Comparison of ENCODE assay signal across 11 mouse cellular contexts in the genomic region with DNA sequence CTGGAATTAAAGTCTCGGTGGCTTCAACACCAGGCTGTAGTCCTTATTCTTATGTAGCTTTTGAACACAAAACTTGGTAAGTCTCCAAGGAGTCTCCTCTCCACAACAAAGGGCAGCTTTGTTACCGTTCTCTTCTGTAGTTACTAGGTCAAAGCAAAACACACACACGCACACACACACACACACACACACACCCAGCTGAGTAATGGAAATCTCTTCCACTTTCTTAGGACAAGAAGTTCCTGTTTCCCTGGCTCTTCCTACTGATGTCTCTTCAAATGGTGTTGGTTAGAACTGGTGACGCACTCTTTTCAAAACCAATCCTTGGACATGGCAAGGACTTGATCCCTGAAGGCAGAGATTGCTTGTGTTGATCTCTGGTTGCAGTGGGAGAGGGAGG.
A peak's percentile ranks its signal among the peaks of the same experiment; 100 is the strongest.
DNase-seq lines count a peak whose midpoint lies in the region; ATAC-seq and TF ChIP-seq lines count a peak whose summit lies in the region.
"Had no signal": no experiment of that assay in that cellular context is flagged by ENCODE, and none has a peak within 500 bp of the region (broad histone marks: within the 10 kb centered on the region; RNA-seq: fewer than 3 reads in every experiment).

No protein-coding gene starts in this region.

- peak in 1 of 2 experiments; percentile 6 for DNase-seq in layer of hippocampus, adult 2 months (ENCODE audit: low spot score in 2 of 2)
- no peak for DNase-seq in layer of hippocampus, adult 18-20 months (ENCODE audit: low spot score in 2 of 2)
- no peak for DNase-seq in embryonic facial prominence, embryonic 14.5 days (ENCODE audit: low spot score)
- DNase-seq in hindbrain, embryonic 14.5 days (ENCODE audit: low spot score) = no peak
- DNase-seq in adrenal gland, postnatal 36 days = no peak
- DNase-seq in heart, adult 8-10 months (ENCODE audit: low spot score) = no peak
- DNase-seq in right cerebral cortex, adult 18-20 months = no peak

- peaks cover 4% of the 10 kb centered on the region; the same call in 1 of the 2 replicates for H3K4me1 ChIP-seq in embryonic facial prominence, embryonic 14.5 days (ENCODE audit: control insufficient read depth, insufficient read depth, low read length)
- peaks cover 12% of the 10 kb centered on the region for H3K4me1 ChIP-seq in hindbrain, embryonic 14.5 days (replicated peaks; ENCODE audit: control insufficient read depth, insufficient read depth, low read length)
- H3K4me1 ChIP-seq in midbrain, embryonic 16.5 days (ENCODE audit: control insufficient read depth, insufficient read depth, low read length) = peaks cover 26% of the 10 kb centered on the region

- no peaks in the 10 kb centered on the region for H3K36me3 ChIP-seq in embryonic facial prominence, embryonic 14.5 days (ENCODE audit: control insufficient read depth, insufficient read depth, low read length)
- H3K36me3 ChIP-seq in hindbrain, embryonic 14.5 days (replicated peaks; ENCODE audit: control insufficient read depth, insufficient read depth) = no peaks in the 10 kb centered on the region
- H3K36me3 ChIP-seq in midbrain, embryonic 16.5 days (ENCODE audit: control insufficient read depth, insufficient read depth, low read length) = no peaks in the 10 kb centered on the region
- H3K36me3 ChIP-seq: heart, embryonic 13.5 days; limb, embryonic 15.5 days had no signal

- H3K9ac ChIP-seq in embryonic facial prominence, embryonic 14.5 days (ENCODE audit: low read depth, low read length) = no peak overlapping the region
- no peak overlapping the region for H3K9ac ChIP-seq in hindbrain, embryonic 14.5 days
- H3K9ac ChIP-seq in midbrain, embryonic 16.5 days (ENCODE audit: low read depth, low read length) = no peak overlapping the region

- TF ChIP-seq CTCF in layer of hippocampus, adult 2 months (conservative IDR thresholded peaks at IDR 0.05) = no peak

- H3K4me3 ChIP-seq in layer of hippocampus, adult 2 months = no peak overlapping the region
- H3K4me3 ChIP-seq in embryonic facial prominence, embryonic 14.5 days (ENCODE audit: low read depth, low read length) = no peak overlapping the region
- H3K4me3 ChIP-seq in hindbrain, embryonic 14.5 days (replicated peaks; ENCODE audit: low read length) = no peak overlapping the region
- H3K4me3 ChIP-seq in midbrain, embryonic 16.5 days (ENCODE audit: low read depth, low read length) = no peak overlapping the region

- 80% methylated on average over 4 of the region's 4 CpGs for WGBS in embryonic facial prominence, embryonic 14.5 days
- 76% methylated on average over 4 of the region's 4 CpGs for WGBS in hindbrain, embryonic 14.5 days
- WGBS in midbrain, embryonic 16.5 days = 78% methylated on average over 4 of the region's 4 CpGs

- H3K9me3 ChIP-seq in embryonic facial prominence, embryonic 14.5 days (ENCODE audit: control insufficient read depth, low read length) = no peaks in the 10 kb centered on the region
- no peaks in the 10 kb centered on the region for H3K9me3 ChIP-seq in hindbrain, embryonic 14.5 days (ENCODE audit: control insufficient read depth, low read length)
- no peaks in the 10 kb centered on the region for H3K9me3 ChIP-seq in midbrain, embryonic 16.5 days (replicated peaks; ENCODE audit: control insufficient read depth, low read length, poor library complexity, severe bottlenecking)
- H3K9me3 ChIP-seq: heart, embryonic 13.5 days; limb, embryonic 15.5 days had no signal

- peak overlapping the region; percentile 97; the same call in 1 of the 2 replicates for H3K27ac ChIP-seq in layer of hippocampus, adult 2 months
- H3K27ac ChIP-seq in embryonic facial prominence, embryonic 14.5 days (replicated peaks; ENCODE audit: low read depth, low read length) = no peak overlapping the region
- H3K27ac ChIP-seq in hindbrain, embryonic 14.5 days = peak overlapping the region; percentile 95
- H3K27ac ChIP-seq in midbrain, embryonic 16.5 days (ENCODE audit: low read length) = peak overlapping the region; percentile 93; the same call in 1 of the 2 replicates
- H3K27ac ChIP-seq: heart, embryonic 13.5 days; limb, embryonic 15.5 days had no signal

- H3K27me3 ChIP-seq in embryonic facial prominence, embryonic 14.5 days (replicated peaks; ENCODE audit: control insufficient read depth, insufficient read depth, low read length) = peaks cover 7% of the 10 kb centered on the region; the same call in 1 of the 2 replicates
- no peaks in the 10 kb centered on the region for H3K27me3 ChIP-seq in hindbrain, embryonic 14.5 days (ENCODE audit: control insufficient read depth, insufficient read depth, low read length)
- H3K27me3 ChIP-seq in midbrain, embryonic 16.5 days (ENCODE audit: control insufficient read depth, insufficient read depth, low read depth, low read length) = no peaks in the 10 kb centered on the region

- H3K4me2 ChIP-seq in embryonic facial prominence, embryonic 14.5 days (ENCODE audit: low read depth, low read length) = peak overlapping the region; percentile 95; the same call in 1 of the 2 replicates
- H3K4me2 ChIP-seq in hindbrain, embryonic 14.5 days (replicated peaks) = no peak overlapping the region
- H3K4me2 ChIP-seq in midbrain, embryonic 16.5 days (ENCODE audit: low read length) = no peak overlapping the region

- no peak for ATAC-seq in embryonic facial prominence, embryonic 14.5 days (ENCODE audit: low read depth)
- no peak for ATAC-seq in hindbrain, embryonic 14.5 days (ENCODE audit: low FRiP score)
- ATAC-seq in midbrain, embryonic 16.5 days = no peak
- ATAC-seq: activated CD4-positive, CD25-positive, alpha-beta regulatory T cell, adult 4 months had no signal
